Mouse (Mus musculus): Measurements from ENCODE around the gene Gm9837.

Gm9837 gene

GRCm38 (mm10) chr11:53469968-53470695 is at the start of gene Gm9837:
TSS of gene Gm9837 (minus strand) at chr11:53470479.
- DNase-seq, result peak; percentile 95

- DNase-seq, result peak; percentile 68
These were observed 49.2 kb upstream of the Gm9837 start, which contains the start of gene Sept8 for GRCm38 (mm10) chr11:53519207-53520121. TSS of gene Sept8 (plus strand) at chr11:53519257.

- no peak for DNase-seq
These were observed 48.5 kb upstream of the Gm9837 start for GRCm38 (mm10) chr11:53518759-53519158.

- no peak for DNase-seq
These were observed 46.7 kb upstream of the Gm9837 start for GRCm38 (mm10) chr11:53516775-53517627.

GRCm38 (mm10) chr11:53510351-53510750 is 40.1 kb upstream of the Gm9837 start:
- no peak for DNase-seq

- no peak for DNase-seq
These were observed 38.3 kb upstream of the Gm9837 start for GRCm38 (mm10) chr11:53508591-53508990.

GRCm38 (mm10) chr11:53508152-53508551 is 37.9 kb upstream of the Gm9837 start:
- peak; percentile 50 for DNase-seq

GRCm38 (mm10) chr11:53507098-53507805 is 37.0 kb upstream of the Gm9837 start:
- no peak for DNase-seq

- no peak for DNase-seq
These were observed 34.9 kb upstream of the Gm9837 start for GRCm38 (mm10) chr11:53505026-53505663.

- DNase-seq, result no peak
These were observed 34.1 kb upstream of the Gm9837 start for GRCm38 (mm10) chr11:53504376-53504775.

- DNase-seq, result no peak
These were observed 33.5 kb upstream of the Gm9837 start for GRCm38 (mm10) chr11:53503738-53504137.

GRCm38 (mm10) chr11:53502039-53502765 is 31.9 kb upstream of the Gm9837 start:
- no peak for DNase-seq

GRCm38 (mm10) chr11:53500569-53500968 is 30.3 kb upstream of the Gm9837 start:
- peak; percentile 61 for DNase-seq

GRCm38 (mm10) chr11:53496946-53497345 is 26.7 kb upstream of the Gm9837 start:
- no peak for DNase-seq

- DNase-seq, result no peak
These were observed 25.1 kb upstream of the Gm9837 start for GRCm38 (mm10) chr11:53495417-53495816.

GRCm38 (mm10) chr11:53493243-53493955 is 23.1 kb upstream of the Gm9837 start:
- DNase-seq, result no peak

GRCm38 (mm10) chr11:53491954-53492401 is 21.7 kb upstream of the Gm9837 start:
- DNase-seq, result no peak

GRCm38 (mm10) chr11:53489421-53489820 is 19.1 kb upstream of the Gm9837 start:
- no peak for DNase-seq

GRCm38 (mm10) chr11:53489007-53489406 is 18.7 kb upstream of the Gm9837 start:
- no peak for DNase-seq

Data from lung, postnatal 14 days (tissue).